Mouse (Mus musculus) thymus, adult 18-20 months (tissue): ENCODE measurements around the gene Dyrk3.
"Not testable (repeated sequence)": the region's sequence is repeated elsewhere in the genome, so short reads cannot be mapped to it uniquely, and the experiment has no call there.

ENCODE experiments used
- DNase-seq, 2 experiments: peaks; one replicate each; pipeline ENCODE4 v3.0.0; 2022; ENCODE audit warnings: mixed read lengths in 2 of 2

Dyrk3 gene

GRCm38 (mm10) chr1:131138191-131139016 lies at the start of gene Dyrk3:
Gene Dyrk3, minus strand, starts transcription at chr1:131138340.
- peak; percentile 83 to 85 for DNase-seq

- no peak for DNase-seq
Observed at GRCm38 (mm10) chr1:131187856-131188255, 49.7 kb upstream of the Dyrk3 start.

DNA sequence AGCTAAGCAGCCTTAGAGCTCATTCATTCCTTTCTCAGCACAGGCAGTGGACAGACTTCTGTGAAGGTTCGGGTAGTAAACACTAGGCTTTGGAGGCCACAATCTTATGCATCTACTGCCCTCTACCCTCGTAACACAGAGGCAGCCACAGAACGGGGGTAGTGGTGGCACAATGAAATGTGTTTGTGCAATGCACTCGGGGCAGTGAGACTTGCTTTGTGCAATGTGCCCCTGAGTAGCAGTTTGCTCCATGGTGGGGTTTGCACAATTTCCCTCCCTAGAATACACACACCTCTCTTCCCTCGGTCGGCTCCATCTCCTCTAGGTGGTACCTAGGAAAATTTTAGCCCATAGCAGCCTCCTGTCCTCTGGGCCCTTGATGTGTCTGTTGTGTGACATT lies 48.9 kb upstream of the Dyrk3 start:
- DNase-seq: no peak

GRCm38 (mm10) chr1:131185821-131186506 lies 47.8 kb upstream of the Dyrk3 start:
- DNase-seq: no peak

DNA sequence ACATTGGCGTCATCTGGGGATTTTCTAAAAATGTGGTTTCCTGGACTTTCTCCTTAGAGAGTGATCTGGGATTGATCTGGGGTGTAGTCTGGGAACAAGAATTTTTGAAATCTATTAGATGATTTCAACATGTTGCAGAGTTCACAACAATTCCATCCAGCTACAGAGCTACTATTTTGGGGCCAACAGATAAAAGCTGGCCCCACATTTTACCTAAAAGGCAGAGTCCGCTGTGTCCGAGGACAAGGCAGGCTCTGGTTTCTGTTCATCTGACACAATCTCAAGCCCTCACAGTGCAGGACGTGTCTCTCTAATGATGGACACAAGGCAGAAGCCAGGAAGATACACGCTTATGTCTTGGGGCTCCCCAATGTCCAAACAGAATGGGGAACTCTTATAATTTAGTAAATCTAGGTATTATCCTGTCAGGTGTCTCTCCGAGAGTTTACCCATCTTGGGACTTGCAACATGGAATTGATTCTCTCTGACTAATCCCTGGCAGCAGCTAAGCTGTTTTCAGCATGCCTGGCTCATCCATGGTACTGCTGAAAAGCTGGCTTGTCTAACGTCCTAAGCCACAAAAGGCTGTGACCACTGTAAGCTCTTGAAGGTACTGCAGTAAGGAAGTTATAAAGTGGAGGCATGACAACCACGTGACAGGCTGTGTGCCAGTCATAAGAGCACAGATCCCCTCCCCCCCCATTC lies 47.0 kb upstream of the Dyrk3 start:
- no peak for DNase-seq

- no peak for DNase-seq
Observed at GRCm38 (mm10) chr1:131184253-131184955, 46.3 kb upstream of the Dyrk3 start.

GRCm38 (mm10) chr1:131183201-131183600 lies 45.1 kb upstream of the Dyrk3 start:
- DNase-seq: no peak

- peak; percentile 62 to 76 for DNase-seq
Observed at GRCm38 (mm10) chr1:131181642-131182527, 43.7 kb upstream of the Dyrk3 start.

GRCm38 (mm10) chr1:131180386-131180785 lies 42.2 kb upstream of the Dyrk3 start:
- no peak for DNase-seq

DNA sequence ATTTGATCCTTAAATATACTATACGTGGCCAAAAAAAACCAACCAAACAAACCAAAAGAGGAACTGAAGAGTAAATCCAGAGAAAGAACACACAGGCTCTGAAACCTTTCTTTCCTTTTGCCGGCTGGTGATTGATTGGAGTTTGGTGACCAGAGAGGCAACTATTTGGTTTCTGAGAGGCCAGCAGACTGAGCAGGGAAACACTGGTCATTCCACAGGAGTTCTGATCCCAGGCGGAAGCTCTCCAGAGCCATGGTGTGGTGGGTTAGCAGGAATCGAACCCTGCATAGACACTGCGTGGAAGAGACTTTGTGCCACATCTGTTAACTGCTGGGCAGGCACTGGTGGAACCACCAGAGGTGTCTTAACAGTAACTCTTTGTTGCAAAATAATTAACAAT lies 39.9 kb upstream of the Dyrk3 start:
- no peak for DNase-seq

GRCm38 (mm10) chr1:131177249-131177648 lies 39.1 kb upstream of the Dyrk3 start:
- no peak for DNase-seq

- no peak for DNase-seq
Observed at GRCm38 (mm10) chr1:131175819-131176218, 37.7 kb upstream of the Dyrk3 start.

GRCm38 (mm10) chr1:131175189-131175588 lies 37.0 kb upstream of the Dyrk3 start:
- no peak for DNase-seq

DNA sequence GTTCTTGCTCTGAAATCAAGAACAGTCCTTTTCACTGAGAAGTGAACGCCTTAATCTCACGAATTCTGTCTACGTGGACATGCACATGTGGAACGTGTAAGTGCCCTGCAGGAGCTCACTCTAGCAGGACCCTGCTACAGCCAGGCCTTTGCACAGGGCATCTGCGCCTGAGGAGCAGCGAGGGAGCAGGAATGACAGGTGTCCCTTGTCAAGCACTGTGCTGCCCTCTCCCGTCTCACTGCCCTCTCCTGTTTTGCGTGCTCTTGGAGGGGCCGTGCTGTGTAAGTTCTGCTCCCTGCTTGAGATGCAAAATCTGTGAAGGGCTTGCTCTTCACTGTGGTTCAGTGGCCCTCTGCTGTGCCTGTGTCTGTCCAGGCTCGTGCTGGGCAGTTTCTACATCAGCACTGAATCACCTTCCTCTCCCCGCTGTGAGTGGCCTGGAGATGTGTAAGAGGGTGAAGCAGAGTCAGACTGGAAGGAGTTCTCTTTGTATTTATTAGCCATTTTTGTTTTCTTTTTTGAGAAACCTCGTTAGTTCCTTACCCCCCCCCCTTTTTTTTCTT lies 36.2 kb upstream of the Dyrk3 start:
- DNase-seq: no peak

DNA sequence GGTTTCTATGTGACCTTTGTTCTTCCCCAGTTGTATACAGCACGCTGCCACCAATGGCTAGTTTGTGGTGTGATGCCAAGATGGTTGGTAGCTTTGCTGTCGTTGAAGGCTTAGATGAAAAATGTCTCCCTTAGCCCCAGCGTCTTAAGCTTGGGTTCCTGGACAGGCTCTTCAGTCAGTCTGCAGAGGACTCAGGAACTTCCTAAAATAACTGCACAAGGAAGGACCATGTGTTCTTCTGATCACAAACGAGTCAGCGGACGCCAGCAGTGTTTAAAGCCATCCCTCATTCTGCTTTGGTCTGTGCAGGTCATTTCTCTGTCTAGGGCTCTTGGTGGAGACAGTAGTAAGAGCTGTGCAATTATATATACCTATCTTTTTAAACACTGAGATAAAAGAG lies 35.7 kb upstream of the Dyrk3 start:
- no peak for DNase-seq

DNA sequence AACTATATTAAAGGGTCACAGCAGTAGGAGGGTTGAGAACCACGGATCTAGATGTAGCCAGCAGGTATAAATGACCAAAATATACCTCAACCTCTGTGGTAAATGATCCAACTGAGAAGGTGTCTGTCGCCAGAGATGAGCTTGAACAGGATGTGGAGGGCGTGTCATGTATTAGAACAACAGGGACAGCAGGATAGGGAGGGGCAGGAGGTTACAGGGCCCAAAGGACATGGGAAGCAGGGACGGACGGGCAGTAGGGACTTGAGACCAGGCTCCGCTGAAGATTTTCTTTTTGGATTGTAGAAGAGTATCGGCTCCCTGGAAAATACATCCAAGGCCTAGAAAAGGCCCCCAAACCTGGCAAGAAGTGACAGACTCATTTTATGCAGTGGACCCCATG lies 34.9 kb upstream of the Dyrk3 start:
- no peak for DNase-seq

GRCm38 (mm10) chr1:131167612-131168011 lies 29.5 kb upstream of the Dyrk3 start:
- DNase-seq: no peak

- no peak for DNase-seq
Observed at GRCm38 (mm10) chr1:131164427-131164826, 26.3 kb upstream of the Dyrk3 start.

DNA sequence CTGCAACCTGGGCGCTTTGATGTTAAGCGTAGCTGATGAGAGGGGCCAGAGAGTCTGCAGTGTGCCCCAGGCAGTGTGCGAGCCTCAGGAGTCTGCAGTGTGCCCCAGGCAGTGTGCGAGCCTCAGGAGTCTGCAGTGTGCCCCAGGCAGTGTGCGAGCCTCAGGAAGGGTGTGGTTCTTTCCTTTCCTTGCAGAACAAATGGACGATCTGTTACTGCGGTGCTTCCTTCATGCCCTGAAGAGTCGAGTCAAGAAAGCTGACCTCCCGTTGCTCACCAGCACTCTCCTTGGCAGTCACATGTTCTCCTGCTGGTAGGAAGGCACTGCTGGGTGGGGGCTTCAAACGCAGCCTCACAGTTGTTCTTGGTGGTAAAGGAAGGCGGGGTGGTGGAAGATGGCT lies 23.0 kb upstream of the Dyrk3 start:
- DNase-seq: no peak

DNA sequence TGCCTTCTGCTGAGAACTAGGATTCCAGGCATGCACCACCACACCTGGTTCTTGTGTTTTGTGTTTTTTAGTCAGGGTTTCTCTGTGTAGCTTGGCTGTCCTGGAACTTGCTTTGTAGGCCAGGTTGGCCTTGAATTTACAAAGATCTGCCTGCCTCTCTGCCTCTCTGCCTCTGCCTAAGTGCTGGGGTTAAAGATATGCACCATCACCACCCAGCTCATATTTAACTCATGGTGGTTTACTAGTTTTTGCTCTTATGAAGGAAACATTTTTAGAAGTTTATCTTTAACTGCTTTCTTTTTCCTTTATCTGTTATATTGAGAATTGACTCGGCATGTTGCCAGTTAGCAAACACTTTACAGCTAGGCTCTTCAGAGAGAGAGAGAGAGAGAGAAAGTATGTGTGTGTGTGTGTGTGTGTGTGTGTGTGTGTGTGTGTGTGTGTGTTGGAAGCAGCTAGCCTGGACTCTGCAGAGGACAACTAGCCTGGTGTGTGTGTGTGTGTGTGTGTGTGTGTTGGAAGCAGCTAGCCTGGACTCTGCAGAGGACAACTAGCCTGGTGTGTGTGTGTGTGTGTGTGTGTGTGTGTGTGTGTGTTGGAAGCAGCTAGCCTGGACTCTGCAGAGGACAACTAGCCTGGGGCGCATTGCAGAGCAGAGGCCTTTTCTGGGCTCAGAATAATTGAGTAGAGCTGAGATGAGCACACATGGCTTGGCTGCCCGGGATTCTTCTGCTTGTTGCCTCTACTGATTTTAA lies 21.6 kb upstream of the Dyrk3 start:
- DNase-seq: not testable (repeated sequence)

GRCm38 (mm10) chr1:131155456-131155855 lies 17.3 kb upstream of the Dyrk3 start:
- DNase-seq: peak in 1 of 2 experiments; percentile 22
